Mouse (Mus musculus) neural tube, embryonic 11.5 days (tissue): ENCODE results near the gene Iqschfp. TPM values are rescaled to one million over a fixed set of nuclear protein-coding genes. Genes with fewer than 3 reads are reported as not detected.

Experiments
- ATAC-seq: fragments of 200-750 bp; cut with Nextera tagmentation; 2 replicates; pipeline ENCODE4 v1.8.0; 2017; ENCODE audit warnings: moderate number of reproducible peaks, mild to moderate bottlenecking, moderate TSS enrichment, moderate library complexity; ENCODE audit not compliant: insufficient read depth, low FRiP score, low TSS enrichment
- DNase-seq: peaks from one replicate; pipeline ENCODE4 v3.0.0-alpha.2; 2015; ENCODE audit warnings: low spot score
- H3K27ac ChIP-seq: fragments of 300-500 bp; sonication (generic); 2 replicates; pipeline ENCODE4 v1.5.1; 2014; ENCODE audit warnings: low read depth, mild to moderate bottlenecking, low read length
- H3K27me3 ChIP-seq: fragments of 300-500 bp; sonication (generic); 2 replicates; pipeline ENCODE4 v1.6.1; 2014; ENCODE audit warnings: mild to moderate bottlenecking, low read length, mixed read lengths; ENCODE audit not compliant: control insufficient read depth, insufficient read depth
- H3K36me3 ChIP-seq: fragments of 300-500 bp; sonication (generic); 2 replicates; pipeline ENCODE4 v1.6.1; 2014; ENCODE audit warnings: mild to moderate bottlenecking, low read length, moderate library complexity, mixed read lengths; ENCODE audit not compliant: control insufficient read depth, insufficient read depth
- H3K4me1 ChIP-seq: fragments of 300-500 bp; sonication (generic); 2 replicates; pipeline ENCODE4 v1.6.1; 2014; ENCODE audit warnings: low read length, mixed read lengths; ENCODE audit not compliant: control insufficient read depth, insufficient read depth
- H3K4me2 ChIP-seq: fragments of 300-500 bp; sonication (generic); 2 replicates; pipeline ENCODE4 v1.6.1; 2014; ENCODE audit warnings: low read depth, mild to moderate bottlenecking, moderate library complexity
- H3K4me3 ChIP-seq: fragments of 300-500 bp; sonication (generic); 2 replicates; pipeline ENCODE4 v1.5.1; 2014; ENCODE audit warnings: low read depth, low read length
- H3K9ac ChIP-seq: fragments of 300-500 bp; sonication (generic); 2 replicates; pipeline ENCODE4 v1.6.1; 2014; ENCODE audit warnings: mild to moderate bottlenecking, low read length
- H3K9me3 ChIP-seq: fragments of 300-500 bp; sonication (generic); 2 replicates; pipeline ENCODE4 v1.6.1; 2016; ENCODE audit warnings: low read length; ENCODE audit not compliant: control insufficient read depth
- WGBS: fragments of 180-500 bp; shearing (Covaris S2); extraction: QIAGEN DNeasy Blood & Tissue Kit; methylation state at CpG from one replicate; pipeline ENCODE4 v1.1.7; 2014; 5-methylcytosine and 5-hydroxymethylcytosine counted together
- polyA plus RNA-seq: library from polyadenylated mRNA; unstranded; fragments of >200 nt; fragmentation: Nextera tagmentation; extraction: Ambion mirVana; gene quantifications from 2 replicates; pipeline ENCODE4 v1.2.1, GENCODE M21; 2014

Gene Iqschfp
- polyA plus RNA-seq, 1 experiment from 2014 or later = 0.37 TPM

DNA sequence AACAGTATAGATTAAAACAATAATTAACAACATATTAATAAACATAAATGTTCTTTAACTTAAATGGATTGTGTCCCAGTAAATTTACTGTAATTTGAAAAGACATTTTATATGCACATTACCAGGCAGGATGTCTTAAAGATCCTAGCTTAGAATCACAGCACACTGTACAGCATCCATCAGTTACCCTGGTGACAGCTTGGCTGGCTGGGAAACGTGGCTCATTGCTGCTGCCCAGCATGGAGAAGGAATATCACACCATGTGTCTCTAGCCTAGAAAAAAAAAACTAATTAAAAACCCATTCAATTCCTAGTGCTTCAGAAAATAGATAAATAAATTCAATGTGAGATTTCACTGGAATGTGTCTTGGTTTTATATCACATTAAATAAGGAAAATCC is 309.2 kb downstream of the Iqschfp start:
- Histone ChIP-seq H3K36me3 (no peaks in the 10 kb centered on the region), H3K4me1 (no peaks in the 10 kb centered on the region), H3K27ac (no peak overlapping the region), H3K9me3 (no peaks in the 10 kb centered on the region), H3K4me3 (no peak overlapping the region), H3K4me2 (no peak overlapping the region), H3K9ac (no peak overlapping the region), H3K27me3 (no peaks in the 10 kb centered on the region)
- ATAC-seq (no peak), DNase-seq (no peak)
- 11% methylated on average over 1 of the region's 1 CpGs for WGBS

DNA sequence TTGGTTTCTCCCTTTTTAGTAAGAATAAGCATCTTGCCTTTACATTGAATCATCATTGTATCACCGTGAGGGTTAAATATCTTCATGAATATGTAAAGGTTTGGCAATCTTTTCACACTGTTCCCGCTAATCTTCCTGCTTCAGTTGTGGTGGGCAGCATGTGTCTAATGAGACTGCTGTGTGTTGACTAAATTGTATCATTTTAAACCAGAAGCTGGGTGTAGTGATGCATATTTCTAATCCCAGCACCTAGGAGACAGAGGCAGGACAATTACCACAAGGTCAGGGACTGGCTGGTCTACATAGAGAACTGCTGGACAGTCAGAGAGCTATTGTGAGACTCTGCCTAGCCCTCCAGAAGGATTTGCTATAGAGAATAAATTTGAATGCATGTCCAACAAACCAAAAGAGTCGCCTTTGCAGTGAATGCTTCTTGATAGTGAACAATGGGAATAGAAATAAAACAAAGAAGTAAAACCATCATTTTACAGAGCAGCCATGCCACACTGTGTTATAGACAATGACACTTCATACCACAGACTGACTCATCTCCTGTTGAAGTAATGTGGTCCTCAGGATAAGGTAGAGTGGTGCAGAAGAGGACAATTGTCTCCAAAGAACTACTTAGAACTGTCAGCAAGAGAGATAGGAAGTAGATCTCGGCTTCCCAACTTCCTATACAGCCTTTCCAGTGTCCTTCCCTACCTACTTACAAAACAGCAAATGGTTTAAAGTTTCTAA is 310.3 kb downstream of the Iqschfp start:
- H3K36me3 ChIP-seq = no peaks in the 10 kb centered on the region
- H3K9me3 ChIP-seq = no peaks in the 10 kb centered on the region
- DNase-seq = peak; percentile 24
- peak; percentile 55; the same call in 1 of the 2 replicates for ATAC-seq
- no peak overlapping the region for H3K4me2 ChIP-seq
- no peaks in the 10 kb centered on the region for H3K27me3 ChIP-seq
- H3K4me3 ChIP-seq = no peak overlapping the region
- H3K4me1 ChIP-seq = no peaks in the 10 kb centered on the region
- H3K9ac ChIP-seq = no peak overlapping the region
- H3K27ac ChIP-seq = 0 out of 2 replicates have a peak overlapping the region, but pooled peaks have one; percentile 34
- WGBS = 44% methylated on average over 4 of the region's 4 CpGs

DNA sequence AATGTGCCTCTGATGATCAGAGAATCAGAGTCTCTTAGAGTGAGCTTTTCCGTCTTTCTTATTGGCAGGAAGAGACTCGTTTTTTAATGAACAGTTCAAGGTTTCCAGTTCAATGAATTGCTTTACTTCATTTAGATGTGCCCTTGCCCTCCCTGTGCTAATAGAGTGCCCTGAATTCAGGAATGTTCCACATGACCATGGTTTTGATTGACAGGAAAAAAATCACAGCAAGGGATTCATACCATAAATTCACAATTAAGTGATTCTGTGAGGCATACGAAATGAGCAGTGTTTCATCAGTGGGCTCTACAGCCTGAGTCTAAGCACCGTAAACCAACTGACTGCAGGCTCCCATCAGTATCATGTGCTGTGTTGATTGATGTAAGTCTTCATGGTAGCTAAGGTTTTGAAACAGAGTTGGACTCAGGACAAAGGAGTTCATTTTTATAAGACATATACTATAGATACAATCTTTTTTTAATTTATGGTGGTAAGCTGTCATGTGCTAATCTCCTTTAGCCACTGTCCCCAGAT is 312.0 kb downstream of the Iqschfp start:
- Histone ChIP-seq H3K4me2 (no peak overlapping the region), H3K9me3 (no peaks in the 10 kb centered on the region), H3K4me1 (no peaks in the 10 kb centered on the region), H3K4me3 (no peak overlapping the region), H3K27me3 (no peaks in the 10 kb centered on the region), H3K36me3 (no peaks in the 10 kb centered on the region), H3K9ac (no peak overlapping the region), H3K27ac (no peak overlapping the region)
- 59% methylated on average over 4 of the region's 4 CpGs for WGBS
- DNase-seq = no peak
- ATAC-seq = no peak

DNA sequence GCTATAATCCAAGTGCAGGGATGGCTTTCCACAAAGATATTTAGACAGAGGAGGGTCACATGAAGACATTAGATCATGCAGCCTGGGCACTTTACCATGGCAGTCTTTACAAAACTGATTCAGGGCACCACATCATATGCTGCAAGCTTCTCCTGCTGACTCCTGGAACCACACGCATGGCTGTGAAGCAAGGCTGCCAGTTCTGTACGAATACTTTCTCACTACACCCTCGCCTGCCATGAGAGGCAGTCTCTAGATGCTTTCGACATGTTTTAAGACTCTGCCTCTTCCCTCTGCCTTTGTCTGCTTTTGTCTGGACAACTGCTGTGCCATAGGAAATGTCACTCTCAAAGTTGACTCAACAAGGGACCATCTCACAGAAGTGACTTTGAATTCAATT is 318.4 kb downstream of the Iqschfp start:
- H3K36me3 ChIP-seq = no peaks in the 10 kb centered on the region
- no peak overlapping the region for H3K9ac ChIP-seq
- no peaks in the 10 kb centered on the region for H3K4me1 ChIP-seq
- DNase-seq = no peak
- no peak overlapping the region for H3K4me2 ChIP-seq
- no peaks in the 10 kb centered on the region for H3K27me3 ChIP-seq
- no peak overlapping the region for H3K27ac ChIP-seq
- WGBS = 84% methylated on average over 4 of the region's 4 CpGs
- no peak overlapping the region for H3K4me3 ChIP-seq
- ATAC-seq = no peak
- no peaks in the 10 kb centered on the region for H3K9me3 ChIP-seq

DNA sequence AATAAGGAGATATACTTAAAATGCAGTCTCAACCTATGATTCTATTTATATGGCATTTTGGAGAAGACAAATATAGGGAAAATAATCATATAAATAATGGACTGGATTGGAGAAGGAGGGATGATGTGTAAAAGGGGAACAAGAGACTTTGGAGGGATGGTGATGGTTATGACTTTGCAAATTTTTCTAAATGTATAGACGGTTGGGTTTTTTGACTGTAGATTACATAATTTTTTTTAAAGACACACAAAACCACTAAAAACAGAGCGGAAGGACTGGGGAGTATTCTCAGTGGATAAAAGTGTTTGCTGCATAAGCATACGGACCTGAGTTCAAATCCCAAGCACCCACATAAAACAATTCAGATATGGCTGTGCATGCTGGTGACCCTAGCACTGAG is 329.4 kb downstream of the Iqschfp start:
- Histone ChIP-seq H3K36me3 (no peaks in the 10 kb centered on the region), H3K27me3 (no peaks in the 10 kb centered on the region), H3K4me2 (no peak overlapping the region), H3K27ac (no peak overlapping the region), H3K4me3 (no peak overlapping the region), H3K9ac (no peak overlapping the region), H3K9me3 (no peaks in the 10 kb centered on the region), H3K4me1 (no peaks in the 10 kb centered on the region)
- 96% methylated on average over 3 of the region's 3 CpGs for WGBS
- no peak for ATAC-seq
- no peak for DNase-seq

DNA sequence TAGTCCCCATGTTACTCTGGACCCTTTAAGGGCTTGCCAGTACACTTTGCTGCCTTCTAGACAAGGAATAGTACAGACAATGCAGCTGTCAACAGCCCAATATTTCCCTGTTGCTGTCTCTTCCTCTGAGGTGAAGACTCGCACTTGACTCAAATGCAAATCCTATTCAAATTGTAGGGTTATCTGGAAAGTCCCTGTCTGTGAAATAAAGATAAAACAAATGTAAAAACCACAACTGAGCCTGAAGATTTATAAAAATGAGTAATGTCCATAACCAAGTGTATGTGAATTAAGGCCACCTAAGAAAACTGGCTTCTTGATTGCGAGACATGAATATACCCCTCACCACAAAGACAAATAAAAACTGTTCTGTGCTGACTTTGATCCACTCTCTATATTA is 347.9 kb downstream of the Iqschfp start:
- no peak overlapping the region for H3K4me2 ChIP-seq
- no peak for DNase-seq
- 92% methylated on average over 2 of the region's 2 CpGs for WGBS
- H3K27me3 ChIP-seq = no peaks in the 10 kb centered on the region
- H3K4me1 ChIP-seq = no peaks in the 10 kb centered on the region
- no peak overlapping the region for H3K4me3 ChIP-seq
- H3K9me3 ChIP-seq = no peaks in the 10 kb centered on the region
- H3K36me3 ChIP-seq = no peaks in the 10 kb centered on the region
- ATAC-seq = no peak
- no peak overlapping the region for H3K9ac ChIP-seq
- H3K27ac ChIP-seq = no peak overlapping the region

DNA sequence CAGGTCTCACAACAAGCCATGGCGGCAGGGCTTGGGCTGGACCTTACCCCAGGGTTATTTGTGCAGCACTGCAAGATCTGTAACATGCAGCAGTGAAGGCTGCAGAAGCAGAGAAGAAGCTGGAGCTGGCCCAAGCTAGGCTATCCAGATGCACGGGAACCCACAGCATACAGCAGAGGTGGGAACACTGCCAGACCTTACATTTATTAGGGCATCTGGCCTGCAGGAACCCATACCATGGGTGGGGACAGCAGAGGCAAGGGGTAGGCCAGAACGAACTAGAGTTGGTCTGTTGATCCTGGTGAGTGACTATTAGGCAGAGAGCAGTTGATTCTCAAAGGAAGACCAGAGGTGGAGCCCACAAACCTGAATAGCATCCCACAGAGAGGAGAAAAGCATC is 351.2 kb downstream of the Iqschfp start:
- DNase-seq (no peak), ATAC-seq (no peak)
- Histone ChIP-seq H3K4me1 (no peaks in the 10 kb centered on the region), H3K9me3 (no peaks in the 10 kb centered on the region), H3K4me2 (no peak overlapping the region), H3K9ac (no peak overlapping the region), H3K36me3 (no peaks in the 10 kb centered on the region), H3K4me3 (no peak overlapping the region), H3K27ac (no peak overlapping the region), H3K27me3 (no peaks in the 10 kb centered on the region)
- 72% methylated on average over 3 of the region's 3 CpGs for WGBS

DNA sequence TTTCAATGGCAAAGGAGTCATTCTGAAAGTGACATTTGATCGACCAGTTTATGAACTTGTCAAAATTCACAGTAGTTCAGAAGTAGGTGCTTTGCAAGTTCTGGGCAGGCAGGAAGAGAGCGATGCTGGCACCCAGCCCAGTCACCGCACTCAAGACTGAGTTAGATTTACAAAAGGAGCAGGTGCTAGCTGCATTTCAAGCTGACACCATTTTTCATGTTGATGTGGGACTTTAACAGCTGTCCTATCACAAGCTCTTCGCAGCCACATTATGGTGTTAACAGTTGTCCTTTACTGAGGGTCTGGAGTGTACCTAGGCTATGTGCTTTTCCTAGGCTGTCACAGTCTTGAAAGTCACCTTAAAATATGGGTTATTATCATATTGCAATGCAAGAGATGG is 354.1 kb downstream of the Iqschfp start:
- Histone ChIP-seq H3K27me3 (no peaks in the 10 kb centered on the region), H3K9me3 (no peaks in the 10 kb centered on the region), H3K36me3 (no peaks in the 10 kb centered on the region), H3K27ac (no peak overlapping the region), H3K4me3 (no peak overlapping the region), H3K4me2 (no peak overlapping the region), H3K9ac (no peak overlapping the region), H3K4me1 (no peaks in the 10 kb centered on the region)
- no peak for ATAC-seq
- 80% methylated on average over 4 of the region's 4 CpGs for WGBS
- DNase-seq = no peak

DNA sequence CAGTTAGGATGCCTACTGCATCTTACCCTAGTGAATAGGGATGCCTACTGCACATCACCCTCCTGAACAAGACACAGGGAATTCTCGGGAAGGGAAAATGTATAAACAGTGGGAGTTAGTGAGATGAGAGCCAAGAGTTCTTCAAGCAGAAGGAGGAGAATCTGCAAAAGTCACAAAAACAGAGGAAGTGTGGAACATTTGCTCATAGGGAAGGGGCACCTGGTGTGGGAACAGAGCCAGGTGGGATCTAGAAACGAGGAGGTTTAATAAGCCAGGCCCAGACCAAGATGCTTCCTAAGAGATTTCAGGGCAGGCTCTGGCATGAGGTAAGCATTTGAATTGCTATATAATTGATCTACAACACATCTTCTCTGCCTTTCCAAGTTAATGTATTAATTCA is 358.6 kb downstream of the Iqschfp start:
- Histone ChIP-seq H3K27ac (no peak overlapping the region), H3K27me3 (no peaks in the 10 kb centered on the region), H3K4me3 (no peak overlapping the region), H3K36me3 (no peaks in the 10 kb centered on the region), H3K9me3 (no peaks in the 10 kb centered on the region), H3K9ac (no peak overlapping the region), H3K4me1 (no peaks in the 10 kb centered on the region), H3K4me2 (no peak overlapping the region)
- DNase-seq (no peak), ATAC-seq (no peak)
- 84% methylated on average over 2 of the region's 2 CpGs for WGBS
